Mouse (Mus musculus): ENCODE results near the gene Rnasel. TPM values are rescaled to one million over a fixed set of nuclear protein-coding genes. Genes with fewer than 3 reads are reported as not detected.

Rnasel gene
- 4.0 and 5.0 TPM in 2 replicates for polyA plus RNA-seq (2012; ENCODE audit: low replicate concordance)

DNA sequence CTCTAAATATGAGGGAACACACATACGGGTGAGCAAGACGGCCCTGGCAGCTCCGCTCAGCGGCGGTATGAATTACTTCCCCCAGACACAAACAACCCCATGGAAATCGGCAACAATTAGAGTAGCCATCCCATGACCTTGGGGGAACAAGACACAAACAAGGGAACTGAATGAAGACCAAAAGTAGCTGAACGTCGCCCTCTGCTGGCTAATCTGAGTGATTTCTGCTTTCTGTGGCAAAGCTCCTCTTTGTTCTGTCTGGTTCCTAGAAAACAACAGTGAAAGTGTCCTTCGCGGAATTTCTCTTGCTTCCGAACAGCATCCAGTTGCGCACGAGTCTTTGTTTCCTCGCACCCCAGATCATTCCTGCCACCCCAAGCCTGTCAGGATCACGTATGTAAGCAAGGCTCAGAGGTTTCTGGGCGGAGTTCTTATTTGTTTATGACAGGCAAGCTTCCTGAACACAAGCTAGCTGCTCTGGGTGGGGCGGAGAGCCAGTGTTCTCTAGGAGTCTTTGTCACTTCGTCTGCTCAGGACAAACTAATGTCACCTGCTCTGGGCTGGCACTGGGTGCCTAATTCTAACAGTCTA, at the start of gene Rnasel:
Gene Rnasel, plus strand, starts transcription at position 216 of the 591 bp plus-strand sequence.

DNA sequence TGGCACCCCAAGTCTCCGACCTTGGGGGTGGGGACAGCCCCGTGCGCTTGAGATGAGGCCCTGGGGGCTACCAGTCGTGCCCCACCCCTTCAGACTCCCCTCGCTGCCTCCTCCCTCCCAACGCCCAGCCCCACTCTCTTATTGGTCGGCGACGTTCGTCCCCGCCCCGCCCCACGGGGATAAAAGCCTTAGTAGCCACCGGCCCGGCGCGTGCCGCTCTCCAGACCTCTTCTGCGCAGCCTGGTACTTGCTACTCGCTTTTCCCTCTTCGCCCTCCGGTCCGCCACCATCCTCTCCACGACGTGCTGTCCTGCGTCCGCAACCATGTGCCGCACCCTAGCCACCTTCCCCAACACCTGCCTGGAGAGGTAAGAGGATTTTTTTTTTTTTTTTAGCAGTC, 9.1 kb upstream of the Rnasel start, which contains the start of gene Rgs16:
Gene Rgs16, plus strand, starts transcription at position 205 of the 400 bp plus-strand sequence.

Other genes with a start within 250 kb of the Rnasel start
- gene Npl, start 199.4 kb upstream of the Rnasel start, polyA plus RNA-seq (2012; ENCODE audit: low replicate concordance): 0.10 and 0.68 TPM in 2 replicates
- gene Rgs8, start 96.4 kb upstream of the Rnasel start, polyA plus RNA-seq (2012; ENCODE audit: low replicate concordance): 0.07 TPM in 1 of 2 replicates, not detected in the other
- gene Rgs16, start 9.1 kb upstream of the Rnasel start, polyA plus RNA-seq (2012; ENCODE audit: low replicate concordance): 0.38 and 0.71 TPM in 2 replicates
- gene Rgsl1, start 94.7 kb downstream of the Rnasel start, polyA plus RNA-seq (2012; ENCODE audit: low replicate concordance): not detected in 2 replicates
- gene Teddm1b, start 124.9 kb downstream of the Rnasel start, polyA plus RNA-seq (2012; ENCODE audit: low replicate concordance): not detected in 2 replicates
- not detected in 2 replicates for gene Teddm1a, start 142.3 kb downstream of the Rnasel start, polyA plus RNA-seq (2012; ENCODE audit: low replicate concordance)
- 9.3 and 48.7 TPM in 2 replicates for gene Glul, start 150.5 kb downstream of the Rnasel start, polyA plus RNA-seq (2012; ENCODE audit: low replicate concordance)
- 0.14 and 0.18 TPM in 2 replicates for gene Teddm2, start 150.8 kb downstream of the Rnasel start, polyA plus RNA-seq (2012; ENCODE audit: low replicate concordance)